Mouse (Mus musculus): Measurements from ENCODE around the gene Rtf1. TPM values are rescaled to one million over a fixed set of nuclear protein-coding genes. Genes with fewer than 3 reads are reported as not detected.
"Not testable (repeated sequence)": the region's sequence is repeated elsewhere in the genome, so short reads cannot be mapped to it uniquely, and the experiment has no call there.

Rtf1 gene
- 10 to 100 TPM; 21.3 to 27.2 (median 24.9) TPM for total RNA-seq (2022)

- peak; percentile 88 to 90 for DNase-seq (ENCODE audit: low spot score in 2 of 2)
These were observed at the start of gene Rtf1 for GRCm38 (mm10) chr2:119674525-119675214. TSS of gene Rtf1 (plus strand) at chr2:119675068.

GRCm38 (mm10) chr2:119636781-119637180 lies 38.1 kb upstream of the Rtf1 start:
- no peak for DNase-seq (ENCODE audit: low spot score in 2 of 2)

GRCm38 (mm10) chr2:119641214-119641912 lies 33.5 kb upstream of the Rtf1 start:
- DNase-seq (ENCODE audit: low spot score in 2 of 2), result no peak

- no peak for DNase-seq (ENCODE audit: low spot score in 2 of 2)
These were observed 30.6 kb upstream of the Rtf1 start for GRCm38 (mm10) chr2:119644254-119644653.

- DNase-seq (ENCODE audit: low spot score in 2 of 2), result peak; percentile 59 to 64
These were observed 12.4 kb upstream of the Rtf1 start, which contains the start of gene Ndufaf1 for GRCm38 (mm10) chr2:119662220-119663182. TSS of gene Ndufaf1 (minus strand) at chr2:119662827.

GRCm38 (mm10) chr2:119665744-119666143 lies 9.1 kb upstream of the Rtf1 start:
- not testable (repeated sequence) for DNase-seq (ENCODE audit: low spot score in 2 of 2)

DNA sequence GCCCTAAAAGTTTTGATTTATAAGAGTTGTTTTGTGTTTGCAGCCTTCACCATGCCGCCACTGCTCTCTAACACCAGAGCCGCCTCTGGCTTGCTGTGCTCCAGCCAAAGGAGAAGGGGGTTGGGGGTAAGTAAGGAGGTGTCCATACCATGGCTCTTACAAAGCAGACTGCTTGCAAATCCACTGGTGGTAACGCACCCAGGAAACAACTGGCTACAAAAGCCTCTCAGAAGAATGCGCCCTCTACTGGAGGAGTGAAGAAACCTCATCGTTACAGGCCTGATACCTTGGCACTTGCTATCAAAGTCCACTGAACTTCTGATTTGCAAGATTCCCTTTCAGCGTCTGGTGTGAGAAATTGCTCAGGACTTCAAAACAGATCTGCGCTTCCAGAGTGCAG lies 5.9 kb upstream of the Rtf1 start:
- no peak for DNase-seq (ENCODE audit: low spot score in 2 of 2)

DNA sequence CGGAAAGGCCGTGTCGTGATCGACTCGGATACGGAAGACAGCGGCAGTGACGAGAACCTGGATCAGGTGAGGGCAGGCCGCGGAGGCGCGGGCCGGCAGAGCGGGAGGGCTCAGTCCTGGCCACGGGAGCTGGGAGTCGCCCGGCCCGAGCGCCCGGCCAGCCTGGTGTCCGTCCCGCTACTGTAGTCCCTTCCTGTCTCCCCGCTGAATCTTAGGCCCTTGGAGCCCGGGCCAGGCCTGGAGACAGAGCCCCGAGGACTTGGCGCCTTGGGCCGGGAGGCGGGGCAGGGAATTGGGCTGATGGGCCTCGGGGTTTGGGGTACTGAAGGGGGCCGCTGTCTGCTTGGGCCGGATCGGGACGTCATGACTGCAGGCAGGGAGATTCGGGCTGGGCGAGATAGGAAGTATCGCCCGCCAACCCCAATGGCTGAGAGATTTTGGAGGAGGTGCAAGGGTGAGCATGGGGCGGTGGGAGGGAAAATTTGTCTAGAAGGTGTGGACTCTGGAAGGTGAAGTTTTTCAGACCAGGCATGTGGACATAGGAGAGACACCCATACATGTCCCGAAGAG lies 432 bp downstream of the Rtf1 start:
- DNase-seq (ENCODE audit: low spot score in 2 of 2), result no peak

DNA sequence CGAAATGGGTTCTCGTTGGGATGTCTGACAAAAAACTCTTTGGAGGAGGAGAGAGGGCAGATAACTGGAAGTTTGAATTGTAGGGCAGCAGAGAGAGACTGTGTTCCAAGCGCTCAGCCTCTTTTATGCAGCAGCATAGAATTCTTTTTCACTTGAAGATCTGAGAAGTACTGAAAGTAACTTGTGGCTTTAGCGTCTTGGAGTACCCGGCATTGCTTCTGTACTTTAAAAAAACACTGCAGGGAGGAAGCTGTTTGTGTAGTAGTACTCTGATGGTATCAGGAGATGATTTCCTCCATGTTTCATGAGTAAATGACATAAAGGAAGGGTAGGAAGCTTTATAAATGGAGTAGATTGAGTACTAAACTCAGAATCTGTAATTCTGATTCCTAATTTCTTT lies 963 bp downstream of the Rtf1 start:
- DNase-seq (ENCODE audit: low spot score in 2 of 2), result no peak

GRCm38 (mm10) chr2:119683706-119684105 lies 8.8 kb downstream of the Rtf1 start:
- no peak for DNase-seq (ENCODE audit: low spot score in 2 of 2)

- DNase-seq (ENCODE audit: low spot score in 2 of 2), result no peak
These were observed 17.3 kb downstream of the Rtf1 start for GRCm38 (mm10) chr2:119692003-119692701.

DNA sequence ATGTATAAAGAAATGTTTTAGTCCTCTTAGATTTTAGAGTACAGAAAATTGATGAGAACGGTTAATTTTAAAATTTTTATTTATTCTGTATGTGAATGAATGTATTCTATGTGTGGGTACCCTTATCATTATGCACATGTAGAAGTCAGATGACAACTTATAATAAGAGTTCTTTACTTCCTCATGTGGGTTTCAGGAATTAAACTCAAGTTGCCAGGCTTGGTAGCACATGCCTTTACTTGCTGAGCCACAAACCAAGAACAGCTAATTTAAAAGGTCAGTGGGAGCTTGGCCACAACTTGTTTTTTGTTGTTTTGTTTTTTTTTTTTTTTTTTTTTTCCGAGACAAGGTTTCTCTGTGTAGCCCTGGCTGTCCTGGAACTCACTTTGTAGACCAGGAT lies 20.0 kb downstream of the Rtf1 start:
- DNase-seq (ENCODE audit: low spot score in 2 of 2), result no peak

GRCm38 (mm10) chr2:119696111-119696510 lies 21.2 kb downstream of the Rtf1 start:
- no peak for DNase-seq (ENCODE audit: low spot score in 2 of 2)

DNA sequence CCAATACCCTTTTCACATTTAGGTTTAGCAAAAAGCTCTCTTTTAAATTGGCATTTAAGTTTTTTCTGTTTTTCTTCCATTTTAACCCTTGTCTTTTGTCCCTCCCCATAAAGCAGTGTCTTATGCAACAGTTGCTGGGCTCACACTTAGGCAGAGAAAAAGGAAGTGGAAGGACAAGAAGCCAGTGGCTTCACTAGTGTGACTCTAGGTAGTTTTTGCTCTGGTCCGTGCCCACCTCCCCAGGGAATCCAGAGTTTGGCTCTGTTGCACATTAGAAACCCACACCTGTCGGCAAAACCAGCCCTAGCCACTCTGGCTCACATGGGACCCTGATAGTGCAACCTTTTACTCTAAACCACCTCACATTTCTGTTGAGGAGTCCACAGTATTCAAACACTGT lies 23.6 kb downstream of the Rtf1 start:
- DNase-seq (ENCODE audit: low spot score in 2 of 2), result no peak

- no peak for DNase-seq (ENCODE audit: low spot score in 2 of 2)
These were observed 25.1 kb downstream of the Rtf1 start for GRCm38 (mm10) chr2:119699962-119700361.

GRCm38 (mm10) chr2:119703171-119703570 lies 28.3 kb downstream of the Rtf1 start:
- no peak for DNase-seq (ENCODE audit: low spot score in 2 of 2)

GRCm38 (mm10) chr2:119707676-119708075 lies 32.8 kb downstream of the Rtf1 start:
- no peak for DNase-seq (ENCODE audit: low spot score in 2 of 2)

GRCm38 (mm10) chr2:119710011-119710410 lies 35.1 kb downstream of the Rtf1 start:
- DNase-seq (ENCODE audit: low spot score in 2 of 2), result no peak

DNA sequence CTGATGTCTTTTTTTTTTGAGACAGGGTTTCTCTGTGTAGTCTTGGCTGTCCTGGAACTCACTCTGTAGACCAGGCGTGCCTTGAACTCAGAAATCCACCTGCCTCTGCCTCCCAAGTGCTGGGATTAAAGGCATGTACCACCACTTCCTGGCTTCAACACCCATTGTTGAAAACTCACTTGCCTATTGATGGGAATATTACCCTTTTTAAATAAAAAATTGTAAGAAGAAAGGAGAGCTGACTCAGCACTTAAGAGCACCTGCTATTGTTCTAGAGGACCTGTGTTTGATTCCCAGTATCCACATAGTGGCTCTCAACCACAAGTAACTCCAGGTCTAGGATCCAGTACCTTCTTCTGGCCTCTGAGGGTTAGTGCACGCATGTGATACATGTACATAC lies 41.0 kb downstream of the Rtf1 start:
- not testable (repeated sequence) for DNase-seq (ENCODE audit: low spot score in 2 of 2)

DNA sequence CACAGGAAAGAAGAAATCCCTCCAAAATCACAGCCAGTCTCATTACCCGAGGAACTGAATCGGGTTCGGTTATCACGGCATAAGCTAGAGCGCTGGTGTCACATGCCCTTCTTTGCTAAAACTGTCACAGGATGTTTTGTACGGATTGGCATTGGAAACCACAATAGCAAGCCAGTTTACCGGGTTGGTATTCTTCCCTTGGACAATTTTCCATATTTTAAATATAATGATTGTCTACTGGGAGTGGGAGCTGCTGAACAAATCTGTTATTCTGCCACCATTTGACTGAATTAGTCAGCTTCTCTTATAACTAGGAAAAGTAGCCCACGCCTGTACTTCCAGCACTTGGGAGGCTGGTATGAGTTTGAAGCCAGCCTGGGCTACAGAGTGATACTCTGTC lies 46.2 kb downstream of the Rtf1 start:
- DNase-seq (ENCODE audit: low spot score in 2 of 2), result no peak
